19 mouse cellular contexts compared by ENCODE assay signal in genomic region chr12:35993583-35993982, GRCm38 (mm10). TPM values are rescaled to one million over a fixed set of nuclear protein-coding genes. Genes with fewer than 3 reads are reported as not detected.
"Had no signal": no experiment of that assay in that cellular context is flagged by ENCODE, and none has a peak within 500 bp of the region (broad histone marks: within the 10 kb centered on the region; RNA-seq: fewer than 3 reads in every experiment).

No protein-coding gene starts in this region.

- H3K4me2 ChIP-seq: limb, embryonic 13.5 days; liver, embryonic 11.5 days; liver, embryonic 15.5 days; midbrain, embryonic 15.5 days had no signal

- ATAC-seq: lung, postnatal 0 days had no signal

- H3K4me3 ChIP-seq: layer of hippocampus, adult 2 months; limb, embryonic 13.5 days; liver, embryonic 15.5 days; midbrain, embryonic 15.5 days had no signal

- DNase-seq: kidney, adult 18-20 months; kidney, postnatal 10 days; kidney, postnatal 4 days; left cerebral cortex, postnatal 4 days; lung, adult 2 months; lung, postnatal 36 days; right cerebral cortex, adult 18-20 months; right cerebral cortex, postnatal 25 days had no signal

- H3K27ac ChIP-seq: layer of hippocampus, adult 2 months; limb, embryonic 13.5 days; liver, embryonic 15.5 days had no signal

- H3K36me3 ChIP-seq: limb, embryonic 13.5 days; liver, embryonic 15.5 days; midbrain, embryonic 15.5 days had no signal

- H3K9ac ChIP-seq: limb, embryonic 13.5 days; liver, embryonic 15.5 days; midbrain, embryonic 15.5 days had no signal

- H3K4me1 ChIP-seq: liver, embryonic 15.5 days had no signal

- H3K27me3 ChIP-seq: limb, embryonic 13.5 days; liver, embryonic 15.5 days; midbrain, embryonic 15.5 days had no signal

- H3K9me3 ChIP-seq: limb, embryonic 13.5 days; liver, embryonic 15.5 days; midbrain, embryonic 15.5 days had no signal

RNA-seq across cellular contexts. Expression of gene Agr2, which starts 0.9 kb away (rescaled TPM):
- total RNA-seq: layer of hippocampus, adult 2 months; layer of hippocampus, postnatal 10 days; left cerebral cortex, postnatal 10 days; left cerebral cortex, postnatal 4 days; megakaryocyte progenitor cell, adult 5-6 weeks; monocyte, adult 5-6 weeks had no signal
- polyA plus RNA-seq: neural tube, embryonic 14.5 days had no signal
